Mouse (Mus musculus): ENCODE results near the gene Trmt11.
"Not testable (repeated sequence)": the region's sequence is repeated elsewhere in the genome, so short reads cannot be mapped to it uniquely, and the experiment has no call there.

GRCm38 (mm10) chr10:30636474-30637154 lies 36.1 kb upstream of the Trmt11 start:
- TF ChIP-seq CTCF (IDR thresholded peaks at IDR 0.05); POLR2A (IDR thresholded peaks at IDR 0.05; ENCODE audit: insufficient read depth, low read depth, low read length); EP300 (IDR thresholded peaks at IDR 0.05; ENCODE audit: insufficient read depth, low read depth, low read length): not testable (repeated sequence)
